Mouse (Mus musculus) forebrain, embryonic 13.5 days (tissue): ENCODE measurements around the gene Grin2b. TPM values are rescaled to one million over a fixed set of nuclear protein-coding genes. Genes with fewer than 3 reads are reported as not detected.

Experiments
- ATAC-seq: fragments of 200-750 bp; cut with Nextera tagmentation; 2 replicates; pipeline ENCODE4 v1.8.0; 2017
- H3K27ac ChIP-seq: fragments of 300-500 bp; sonication (generic); 2 replicates; pipeline ENCODE4 v1.5.1; 2015; ENCODE audit warnings: inconsistent platforms, mild to moderate bottlenecking, moderate library complexity
- H3K27me3 ChIP-seq: fragments of 300-500 bp; sonication (generic); 2 replicates; pipeline ENCODE4 v1.6.1; 2015; ENCODE audit warnings: mild to moderate bottlenecking, inconsistent platforms
- H3K36me3 ChIP-seq: fragments of 300-500 bp; sonication (generic); 2 replicates; pipeline ENCODE4 v1.6.1; 2015; ENCODE audit warnings: mild to moderate bottlenecking, inconsistent platforms; ENCODE audit not compliant: poor library complexity, severe bottlenecking
- H3K4me1 ChIP-seq: fragments of 300-500 bp; sonication (generic); 2 replicates; pipeline ENCODE4 v1.6.1; 2015; ENCODE audit warnings: inconsistent platforms
- H3K4me2 ChIP-seq: fragments of 300-500 bp; sonication (generic); 2 replicates; pipeline ENCODE4 v1.6.1; 2015; ENCODE audit warnings: inconsistent platforms, mild to moderate bottlenecking, moderate library complexity
- H3K4me3 ChIP-seq: fragments of 300-500 bp; sonication (generic); 2 replicates; pipeline ENCODE4 v1.5.1; 2015; ENCODE audit warnings: mild to moderate bottlenecking, inconsistent platforms
- H3K9ac ChIP-seq: fragments of 300-500 bp; sonication (generic); 2 replicates; pipeline ENCODE4 v1.6.1; 2015; ENCODE audit warnings: mild to moderate bottlenecking, inconsistent platforms
- H3K9me3 ChIP-seq: fragments of 300-500 bp; sonication (generic); replicated peaks from 2 replicates; pipeline ENCODE4 v1.6.1; 2016; ENCODE audit warnings: inconsistent platforms
- WGBS: fragments of 180-500 bp; shearing (Covaris S2); methylation state at CpG from one replicate; pipeline ENCODE4 v1.1.7; 2015; 5-methylcytosine and 5-hydroxymethylcytosine counted together
- polyA plus RNA-seq: library from polyadenylated mRNA; unstranded; fragments of >200 nt; fragmentation: Nextera tagmentation; extraction: Ambion mirVana; gene quantifications from 2 replicates; pipeline ENCODE4 v1.2.1, GENCODE M21; 2015

Grin2b gene
- polyA plus RNA-seq, 1 experiment from 2014 or later = 34.9 TPM

DNA sequence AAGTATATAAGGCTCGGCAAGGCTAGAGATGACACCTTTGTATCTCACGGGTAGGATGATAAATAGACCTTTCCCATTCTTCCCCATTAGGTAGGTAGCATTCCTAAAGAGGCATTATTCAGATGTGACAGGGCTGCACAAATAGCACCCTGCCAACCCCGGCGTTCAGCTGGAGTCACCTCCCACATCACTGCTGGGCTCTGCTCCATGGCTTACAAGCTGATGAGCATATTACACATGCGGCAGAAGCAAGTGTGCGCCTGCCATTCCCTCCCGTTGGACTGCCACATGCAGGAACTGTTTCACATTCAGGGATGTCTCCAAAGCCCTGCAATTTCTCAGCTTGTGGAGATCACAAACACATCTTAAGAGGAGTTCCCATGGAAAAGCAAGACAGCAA lies 307.5 kb downstream of the Grin2b start:
- no peaks in the 10 kb centered on the region for H3K27me3 ChIP-seq
- no peak overlapping the region for H3K4me3 ChIP-seq
- WGBS = 76% methylated on average over 7 of the region's 7 CpGs
- H3K9ac ChIP-seq = no peak overlapping the region
- no peaks in the 10 kb centered on the region for H3K9me3 ChIP-seq
- no peak for ATAC-seq
- H3K27ac ChIP-seq = no peak overlapping the region
- no peak overlapping the region for H3K4me2 ChIP-seq
- H3K4me1 ChIP-seq = no peaks in the 10 kb centered on the region
- H3K36me3 ChIP-seq = no peaks in the 10 kb centered on the region

DNA sequence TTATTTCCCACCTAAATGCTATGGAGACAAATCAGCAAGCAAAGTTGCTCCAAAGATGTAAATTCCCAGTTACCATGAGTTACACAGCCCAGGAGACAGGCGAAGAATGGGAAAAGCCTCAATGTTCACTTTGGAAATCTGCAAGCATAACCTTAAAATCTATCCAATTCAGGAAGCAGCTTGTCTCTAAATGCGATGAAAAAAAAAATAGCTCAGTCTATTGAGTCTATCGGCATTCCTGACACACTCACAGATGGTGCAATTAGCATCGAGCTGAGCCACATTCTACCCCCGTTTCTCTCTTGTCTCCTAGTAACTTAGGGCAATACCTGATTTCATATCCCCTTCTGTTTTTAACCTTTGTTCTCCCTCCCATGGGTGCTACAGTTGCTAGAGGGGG lies 309.3 kb downstream of the Grin2b start:
- 67% methylated on average over 5 of the region's 5 CpGs for WGBS
- no peaks in the 10 kb centered on the region for H3K27me3 ChIP-seq
- H3K9ac ChIP-seq = no peak overlapping the region
- no peak overlapping the region for H3K27ac ChIP-seq
- H3K36me3 ChIP-seq = no peaks in the 10 kb centered on the region
- H3K4me1 ChIP-seq = peaks cover 9% of the 10 kb centered on the region
- ATAC-seq = no peak
- no peak overlapping the region for H3K4me3 ChIP-seq
- H3K9me3 ChIP-seq = no peaks in the 10 kb centered on the region
- H3K4me2 ChIP-seq = no peak overlapping the region

DNA sequence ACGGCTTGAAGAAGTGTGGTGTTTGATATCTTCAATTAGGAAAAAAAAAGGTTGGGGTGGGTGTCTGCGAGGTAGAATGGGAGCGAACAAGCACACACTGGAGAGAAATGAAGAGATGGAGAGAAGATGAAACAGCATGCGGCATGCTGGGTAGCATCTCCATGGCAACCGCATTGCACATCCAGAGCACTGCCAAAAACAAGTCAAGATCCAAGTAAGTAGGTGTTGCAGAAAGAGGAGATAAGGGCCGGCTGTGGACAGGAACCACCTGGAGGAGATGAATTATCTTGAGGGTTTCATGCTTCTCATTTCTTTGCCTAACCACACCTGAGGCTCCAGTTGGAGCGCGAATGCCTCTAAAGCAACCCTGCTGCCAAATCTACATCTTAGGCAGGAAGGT lies 313.8 kb downstream of the Grin2b start:
- Histone ChIP-seq H3K4me3 (no peak overlapping the region), H3K4me2 (no peak overlapping the region), H3K27ac (no peak overlapping the region), H3K27me3 (no peaks in the 10 kb centered on the region), H3K4me1 (peaks cover 18% of the 10 kb centered on the region), H3K9me3 (no peaks in the 10 kb centered on the region), H3K36me3 (no peaks in the 10 kb centered on the region), H3K9ac (no peak overlapping the region)
- ATAC-seq = peak; percentile 74
- 46% methylated on average over 8 of the region's 8 CpGs for WGBS

DNA sequence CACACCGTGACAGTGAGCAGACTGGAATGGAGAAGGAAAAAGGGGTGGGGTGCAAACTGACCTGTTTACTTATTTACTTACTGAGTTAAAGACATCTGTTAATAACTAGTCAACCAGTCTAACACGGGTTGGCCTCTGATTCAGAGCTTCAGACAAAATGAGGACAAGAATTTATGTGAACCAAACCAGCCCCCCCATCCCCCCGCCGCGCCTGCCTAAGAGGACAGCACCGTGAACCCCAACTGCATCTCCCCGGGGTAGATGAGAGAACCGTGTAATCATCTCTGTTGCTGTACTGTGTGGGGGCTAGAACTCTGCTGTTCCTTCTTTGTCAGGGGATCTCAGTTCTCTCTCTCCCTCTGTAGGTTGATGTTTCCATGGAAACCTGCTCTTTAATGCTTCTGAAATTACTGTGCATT lies 319.1 kb downstream of the Grin2b start:
- Histone ChIP-seq H3K9ac (no peak overlapping the region), H3K4me2 (no peak overlapping the region; the same call in 1 of the 2 replicates), H3K36me3 (no peaks in the 10 kb centered on the region), H3K4me1 (peaks cover 17% of the 10 kb centered on the region), H3K4me3 (no peak overlapping the region), H3K27me3 (no peaks in the 10 kb centered on the region), H3K9me3 (no peaks in the 10 kb centered on the region), H3K27ac (peak overlapping the region; percentile 44; the same call in 1 of the 2 replicates)
- 48% methylated on average over 8 of the region's 8 CpGs for WGBS
- peak; percentile 79 for ATAC-seq

DNA sequence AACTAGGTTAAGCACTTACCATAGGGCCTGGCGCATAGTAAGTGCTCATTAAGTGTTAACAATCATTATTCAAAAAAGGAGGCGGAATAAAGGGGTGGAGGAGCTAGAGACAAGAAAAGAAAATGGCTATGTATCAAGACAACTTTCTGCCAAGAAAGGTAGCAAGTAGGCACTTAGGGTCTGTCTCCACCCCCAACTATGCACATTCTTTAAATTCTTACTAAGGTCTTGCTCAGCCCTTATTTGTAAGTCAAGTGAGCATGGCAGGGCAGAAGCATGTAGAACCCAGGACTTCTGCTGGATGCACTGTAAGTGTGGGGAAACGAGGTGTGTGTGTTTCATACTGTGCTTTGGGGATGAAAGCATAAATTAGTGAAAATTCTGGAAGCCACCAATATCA lies 329.6 kb downstream of the Grin2b start:
- no peak overlapping the region for H3K4me3 ChIP-seq
- ATAC-seq = no peak
- 68% methylated on average over 3 of the region's 3 CpGs for WGBS
- no peaks in the 10 kb centered on the region for H3K4me1 ChIP-seq
- no peak overlapping the region for H3K27ac ChIP-seq
- H3K9me3 ChIP-seq = no peaks in the 10 kb centered on the region
- H3K4me2 ChIP-seq = no peak overlapping the region
- H3K27me3 ChIP-seq = no peaks in the 10 kb centered on the region
- no peaks in the 10 kb centered on the region for H3K36me3 ChIP-seq
- H3K9ac ChIP-seq = no peak overlapping the region

DNA sequence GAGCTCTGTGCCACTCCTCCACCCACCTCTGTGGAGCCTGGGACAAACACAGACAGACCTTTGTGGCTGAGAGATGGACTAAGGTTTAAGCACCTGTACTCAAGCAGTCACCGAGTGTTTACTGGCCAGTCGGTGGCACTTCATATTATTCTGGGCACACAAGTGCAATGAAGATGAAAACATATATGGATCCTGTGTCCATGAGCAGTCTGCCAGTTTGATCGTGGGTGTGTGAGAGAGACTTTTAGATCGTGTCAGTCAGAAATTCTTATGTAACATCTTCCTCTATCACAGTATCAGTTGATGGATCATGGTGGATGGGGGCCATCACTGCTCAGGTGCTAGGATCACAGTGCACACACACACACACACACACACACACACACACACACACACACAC lies 337.0 kb downstream of the Grin2b start:
- Histone ChIP-seq H3K4me3 (no peak overlapping the region), H3K9me3 (no peaks in the 10 kb centered on the region), H3K36me3 (no peaks in the 10 kb centered on the region), H3K9ac (no peak overlapping the region), H3K4me1 (no peaks in the 10 kb centered on the region), H3K27me3 (no peaks in the 10 kb centered on the region), H3K27ac (no peak overlapping the region), H3K4me2 (no peak overlapping the region)
- 92% methylated on average over 4 of the region's 4 CpGs for WGBS
- no peak for ATAC-seq

DNA sequence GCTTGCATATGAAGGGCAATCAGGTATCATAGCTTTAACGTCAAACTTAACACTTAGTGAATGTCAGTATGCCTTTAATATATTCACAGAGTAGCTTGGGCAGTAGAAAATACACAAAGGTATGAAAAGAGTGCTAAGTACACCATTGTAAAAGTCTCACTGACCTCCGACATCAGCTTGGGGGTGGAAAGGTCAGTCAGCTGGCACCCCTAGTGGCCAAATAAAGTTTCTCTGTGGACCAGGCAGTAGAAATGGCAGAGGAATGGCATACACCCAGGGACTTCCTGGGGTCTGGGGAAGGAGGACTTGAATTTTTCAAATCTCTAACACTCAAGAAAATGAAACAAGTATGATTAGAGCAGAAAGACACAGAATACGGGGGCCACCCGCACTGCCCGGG lies 339.8 kb downstream of the Grin2b start:
- no peaks in the 10 kb centered on the region for H3K36me3 ChIP-seq
- no peak overlapping the region for H3K27ac ChIP-seq
- H3K9me3 ChIP-seq = no peaks in the 10 kb centered on the region
- no peak overlapping the region for H3K9ac ChIP-seq
- ATAC-seq = no peak
- peaks cover 3% of the 10 kb centered on the region; the same call in 1 of the 2 replicates for H3K4me1 ChIP-seq
- H3K4me2 ChIP-seq = no peak overlapping the region
- no peaks in the 10 kb centered on the region for H3K27me3 ChIP-seq
- H3K4me3 ChIP-seq = no peak overlapping the region
- 65% methylated on average over 5 of the region's 5 CpGs for WGBS

DNA sequence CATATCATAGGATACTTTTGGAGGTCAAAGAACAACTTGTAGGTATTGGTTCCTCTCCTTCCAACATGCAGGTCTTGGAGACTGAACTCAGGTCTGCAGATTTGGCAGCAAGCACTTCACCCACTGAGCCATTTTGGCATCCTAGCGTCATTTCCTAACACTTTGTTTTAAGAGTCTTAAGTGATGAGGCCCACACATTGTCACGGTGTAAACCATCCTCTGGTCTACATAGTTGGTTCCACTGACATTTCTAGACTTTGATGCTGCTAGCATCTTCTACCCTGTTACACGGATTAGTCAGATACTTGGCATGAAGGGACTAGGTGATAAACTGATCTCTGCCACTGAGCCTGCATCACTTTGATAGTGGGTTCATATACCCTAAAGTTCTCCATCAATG lies 341.3 kb downstream of the Grin2b start:
- Histone ChIP-seq H3K9ac (no peak overlapping the region), H3K9me3 (no peaks in the 10 kb centered on the region), H3K4me2 (no peak overlapping the region), H3K36me3 (no peaks in the 10 kb centered on the region), H3K27me3 (no peaks in the 10 kb centered on the region), H3K4me1 (peaks cover 3% of the 10 kb centered on the region; the same call in 1 of the 2 replicates), H3K4me3 (no peak overlapping the region), H3K27ac (no peak overlapping the region)
- no peak for ATAC-seq
- WGBS = 91% methylated on average over 3 of the region's 3 CpGs

DNA sequence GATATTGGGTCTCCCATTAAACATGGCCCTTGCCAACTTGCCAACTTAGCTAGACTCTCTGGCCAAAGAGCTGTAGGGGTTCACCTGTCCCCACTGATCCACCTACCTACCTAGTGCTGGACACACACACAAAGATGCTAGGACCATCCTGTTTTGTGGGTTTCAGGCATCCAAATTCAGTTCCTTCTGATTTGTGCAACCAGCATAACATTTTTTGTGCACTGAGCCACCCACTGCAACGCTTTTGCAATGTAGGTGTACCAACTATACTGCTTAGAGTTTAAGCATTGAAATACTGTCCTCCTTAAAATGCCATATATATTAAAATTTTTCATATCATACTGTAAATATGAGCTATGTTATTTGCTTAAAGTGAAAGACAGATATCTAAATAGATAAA lies 342.3 kb downstream of the Grin2b start:
- no peak overlapping the region for H3K4me3 ChIP-seq
- H3K4me1 ChIP-seq = peaks cover 3% of the 10 kb centered on the region; the same call in 1 of the 2 replicates
- no peak overlapping the region for H3K9ac ChIP-seq
- WGBS = 89% methylated on average over 1 of the region's 1 CpGs
- ATAC-seq = no peak
- no peaks in the 10 kb centered on the region for H3K36me3 ChIP-seq
- H3K9me3 ChIP-seq = no peaks in the 10 kb centered on the region
- no peak overlapping the region for H3K4me2 ChIP-seq
- H3K27me3 ChIP-seq = no peaks in the 10 kb centered on the region
- no peak overlapping the region for H3K27ac ChIP-seq

DNA sequence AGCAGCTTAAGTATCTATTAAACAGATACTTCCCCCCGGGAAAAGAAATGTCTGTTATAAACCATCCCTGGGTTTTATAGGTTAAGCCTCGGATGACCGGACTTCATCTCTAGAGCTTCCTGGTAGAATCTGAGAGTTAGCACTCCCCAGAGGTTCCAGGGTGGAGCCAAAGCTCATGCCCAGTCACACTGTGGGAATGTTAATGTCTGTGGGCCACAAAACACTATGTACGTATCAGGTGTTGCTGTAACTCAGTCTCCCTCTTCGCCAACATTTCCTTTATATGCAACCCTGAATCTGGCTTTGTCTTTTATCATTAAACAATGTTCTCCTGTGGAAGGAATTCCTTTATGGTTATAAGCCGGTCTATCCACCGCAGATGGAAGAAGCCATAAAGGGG lies 343.9 kb downstream of the Grin2b start:
- no peak overlapping the region for H3K27ac ChIP-seq
- H3K4me3 ChIP-seq = no peak overlapping the region
- no peak overlapping the region for H3K9ac ChIP-seq
- no peak overlapping the region for H3K4me2 ChIP-seq
- ATAC-seq = no peak
- no peaks in the 10 kb centered on the region for H3K9me3 ChIP-seq
- H3K36me3 ChIP-seq = no peaks in the 10 kb centered on the region
- H3K4me1 ChIP-seq = peaks cover 3% of the 10 kb centered on the region; the same call in 1 of the 2 replicates
- 81% methylated on average over 7 of the region's 7 CpGs for WGBS
- H3K27me3 ChIP-seq = no peaks in the 10 kb centered on the region

DNA sequence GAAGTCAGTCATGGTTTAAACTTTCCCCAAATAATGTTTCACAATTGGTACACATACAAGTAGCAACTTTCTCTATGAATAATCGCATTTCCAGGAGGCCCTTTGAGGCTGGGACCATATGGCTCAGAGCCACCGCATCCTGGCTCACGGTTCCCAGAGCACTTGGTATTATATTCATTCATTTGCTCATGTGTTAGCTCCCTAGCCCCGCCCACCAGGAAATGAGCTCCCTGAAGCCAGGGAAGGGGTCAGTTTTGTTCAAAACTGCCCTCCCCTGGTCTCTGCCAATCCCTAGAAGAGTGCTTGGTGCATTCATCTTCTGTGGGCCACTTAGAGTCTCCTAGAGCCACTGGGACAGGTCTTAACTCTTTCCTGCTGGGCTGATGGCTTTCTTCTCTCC lies 344.3 kb downstream of the Grin2b start:
- H3K4me1 ChIP-seq = peaks cover 3% of the 10 kb centered on the region; the same call in 1 of the 2 replicates
- WGBS = 38% methylated on average over 4 of the region's 4 CpGs
- ATAC-seq = no peak
- no peaks in the 10 kb centered on the region for H3K27me3 ChIP-seq
- H3K36me3 ChIP-seq = no peaks in the 10 kb centered on the region
- H3K4me2 ChIP-seq = no peak overlapping the region
- H3K9ac ChIP-seq = no peak overlapping the region
- no peak overlapping the region for H3K27ac ChIP-seq
- H3K9me3 ChIP-seq = no peaks in the 10 kb centered on the region
- no peak overlapping the region for H3K4me3 ChIP-seq

DNA sequence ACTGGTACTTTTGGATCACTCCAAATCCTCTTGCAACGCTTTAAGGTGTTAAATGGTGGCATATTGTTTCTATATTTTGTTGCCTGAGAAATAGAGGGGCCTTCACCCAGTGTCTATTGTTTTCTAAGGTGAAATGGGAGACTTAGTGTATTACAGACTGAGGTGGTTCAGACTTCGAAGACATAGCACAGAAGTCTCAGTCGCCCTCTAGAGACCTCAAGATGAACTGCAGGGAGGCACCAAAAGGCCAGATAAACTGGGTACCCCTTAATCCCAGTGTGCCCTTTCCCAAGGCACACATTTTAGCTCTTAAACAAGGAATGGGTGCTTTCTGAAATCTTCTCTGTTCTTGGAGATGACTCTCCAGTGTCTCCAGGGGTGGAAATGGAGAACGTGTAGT lies 345.4 kb downstream of the Grin2b start:
- 20% methylated on average over 4 of the region's 4 CpGs for WGBS
- Histone ChIP-seq H3K27ac (no peak overlapping the region), H3K4me2 (no peak overlapping the region), H3K4me3 (no peak overlapping the region), H3K27me3 (no peaks in the 10 kb centered on the region), H3K9me3 (no peaks in the 10 kb centered on the region), H3K4me1 (peaks cover 3% of the 10 kb centered on the region; the same call in 1 of the 2 replicates), H3K9ac (no peak overlapping the region), H3K36me3 (no peaks in the 10 kb centered on the region)
- ATAC-seq = 0 out of 2 replicates have a peak, but pooled peaks have one; percentile 33

DNA sequence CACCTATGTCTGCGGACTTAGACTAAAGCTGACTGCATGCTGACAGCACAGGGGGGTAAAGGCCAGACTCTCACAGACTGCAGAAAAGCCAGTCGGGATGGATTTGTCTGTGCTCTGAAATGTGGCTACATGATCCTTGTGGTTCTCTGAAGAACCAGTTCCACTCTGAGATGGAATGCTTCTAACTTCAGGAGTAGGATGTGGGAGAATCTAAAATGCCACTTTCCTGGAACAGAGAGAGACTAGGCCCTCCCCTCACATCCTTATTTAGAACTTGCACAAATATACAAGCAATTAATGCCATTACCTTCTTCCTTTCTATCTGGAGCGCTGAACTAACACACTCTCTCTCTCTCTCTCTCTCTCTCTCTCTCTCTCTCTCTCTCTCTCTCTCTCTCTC lies 346.0 kb downstream of the Grin2b start:
- Histone ChIP-seq H3K4me1 (peaks cover 3% of the 10 kb centered on the region; the same call in 1 of the 2 replicates), H3K36me3 (no peaks in the 10 kb centered on the region), H3K9ac (no peak overlapping the region), H3K27ac (no peak overlapping the region), H3K27me3 (no peaks in the 10 kb centered on the region), H3K9me3 (no peaks in the 10 kb centered on the region), H3K4me3 (no peak overlapping the region), H3K4me2 (no peak overlapping the region)
- no peak for ATAC-seq
- 88% methylated on average over 3 of the region's 3 CpGs for WGBS
